Mouse (Mus musculus): ENCODE measurements around the gene Aurka. TPM values are rescaled to one million over a fixed set of nuclear protein-coding genes. Genes with fewer than 3 reads are reported as not detected.

Aurka gene
- polyA plus RNA-seq, 1 experiment from 2014 or later: 165 TPM

GRCm38 (mm10) chr2:172363176-172363575, 7.2 kb downstream of the Aurka start:
- Histone ChIP-seq H3K4me3 (ENCODE audit: low read depth, low read length) (no peak overlapping the region), H3K27me3 (ENCODE audit: insufficient read depth, low read length) (no peaks in the 10 kb centered on the region)

GRCm38 (mm10) chr2:172355833-172356232, 14.5 kb downstream of the Aurka start:
- H3K27ac ChIP-seq (ENCODE audit: low read depth): no peak overlapping the region
- 86% methylated on average over 5 of the region's 5 CpGs for WGBS
- no peak for TF ChIP-seq CTCF (IDR thresholded peaks at IDR 0.05; ENCODE audit: low read depth)

More at GRCm38 (mm10) chr2:172363176-172363575, 7.2 kb downstream of the Aurka start:
- no peak for ATAC-seq (ENCODE audit: insufficient read depth)
- H3K4me2 ChIP-seq: no peak overlapping the region
- no peak for DNase-seq
- no peaks in the 10 kb centered on the region for H3K4me1 ChIP-seq (ENCODE audit: insufficient read depth)
- no peak for TF ChIP-seq CTCF (IDR thresholded peaks at IDR 0.05; ENCODE audit: low read depth)
- no peak overlapping the region for H3K27ac ChIP-seq (ENCODE audit: low read depth)
- peaks cover 98% of the 10 kb centered on the region for H3K36me3 ChIP-seq (ENCODE audit: insufficient read depth)
- H3K9me3 ChIP-seq (ENCODE audit: low read depth, low read length): no peaks in the 10 kb centered on the region
- H3K9ac ChIP-seq: no peak overlapping the region
- 88% methylated on average over 7 of the region's 7 CpGs for WGBS

GRCm38 (mm10) chr2:172354761-172355160, 15.6 kb downstream of the Aurka start:
- Histone ChIP-seq H3K4me2 (no peak overlapping the region), H3K9ac (no peak overlapping the region), H3K27me3 (ENCODE audit: insufficient read depth, low read length) (no peaks in the 10 kb centered on the region), H3K27ac (ENCODE audit: low read depth) (no peak overlapping the region), H3K4me1 (ENCODE audit: insufficient read depth) (no peaks in the 10 kb centered on the region), H3K4me3 (ENCODE audit: low read depth, low read length) (no peak overlapping the region), H3K36me3 (ENCODE audit: insufficient read depth) (peaks cover 65% of the 10 kb centered on the region), H3K9me3 (ENCODE audit: low read depth, low read length) (no peaks in the 10 kb centered on the region)
- 81% methylated on average over 9 of the region's 9 CpGs for WGBS
- TF ChIP-seq CTCF (IDR thresholded peaks at IDR 0.05; ENCODE audit: low read depth): no peak
- DNase-seq (no peak), ATAC-seq (ENCODE audit: insufficient read depth) (no peak)

More at GRCm38 (mm10) chr2:172355833-172356232, 14.5 kb downstream of the Aurka start:
- Histone ChIP-seq H3K36me3 (ENCODE audit: insufficient read depth) (peaks cover 76% of the 10 kb centered on the region), H3K9ac (no peak overlapping the region), H3K4me1 (ENCODE audit: insufficient read depth) (no peaks in the 10 kb centered on the region), H3K9me3 (ENCODE audit: low read depth, low read length) (no peaks in the 10 kb centered on the region), H3K27me3 (ENCODE audit: insufficient read depth, low read length) (no peaks in the 10 kb centered on the region), H3K4me2 (no peak overlapping the region), H3K4me3 (ENCODE audit: low read depth, low read length) (no peak overlapping the region)
- no peak for DNase-seq
- no peak for ATAC-seq (ENCODE audit: insufficient read depth)

- H3K4me2 ChIP-seq: no peak overlapping the region
- no peaks in the 10 kb centered on the region for H3K27me3 ChIP-seq (ENCODE audit: insufficient read depth, low read length)
- no peak overlapping the region for H3K9ac ChIP-seq
- no peak for TF ChIP-seq CTCF (IDR thresholded peaks at IDR 0.05; ENCODE audit: low read depth)
- no peak overlapping the region for H3K27ac ChIP-seq (ENCODE audit: low read depth)
- peaks cover 49% of the 10 kb centered on the region for H3K36me3 ChIP-seq (ENCODE audit: insufficient read depth)
- ATAC-seq (ENCODE audit: insufficient read depth) (no peak), DNase-seq (no peak)
- no peaks in the 10 kb centered on the region for H3K9me3 ChIP-seq (ENCODE audit: low read depth, low read length)
- no peak overlapping the region for H3K4me3 ChIP-seq (ENCODE audit: low read depth, low read length)
- WGBS: 85% methylated on average over 9 of the region's 9 CpGs
- peaks cover 14% of the 10 kb centered on the region; the same call in 1 of the 2 replicates for H3K4me1 ChIP-seq (ENCODE audit: insufficient read depth)
Measured at GRCm38 (mm10) chr2:172353218-172353617, 17.1 kb downstream of the Aurka start.

- ATAC-seq (ENCODE audit: insufficient read depth): no peak
- H3K4me2 ChIP-seq: no peak overlapping the region
Measured at GRCm38 (mm10) chr2:172350773-172351172, 19.6 kb downstream of the Aurka start.

GRCm38 (mm10) chr2:172349776-172350175, 20.6 kb downstream of the Aurka start:
- H3K4me2 ChIP-seq: no peak overlapping the region
- H3K9me3 ChIP-seq (ENCODE audit: low read depth, low read length): no peaks in the 10 kb centered on the region
- no peaks in the 10 kb centered on the region for H3K27me3 ChIP-seq (ENCODE audit: insufficient read depth, low read length)
- H3K27ac ChIP-seq (ENCODE audit: low read depth): no peak overlapping the region
- peaks cover 19% of the 10 kb centered on the region for H3K4me1 ChIP-seq (ENCODE audit: insufficient read depth)
- WGBS: 76% methylated on average over 14 of the region's 14 CpGs
- DNase-seq (no peak), ATAC-seq (ENCODE audit: insufficient read depth) (no peak)
- no peak for TF ChIP-seq CTCF (IDR thresholded peaks at IDR 0.05; ENCODE audit: low read depth)
- H3K36me3 ChIP-seq (ENCODE audit: insufficient read depth): peaks cover 17% of the 10 kb centered on the region
- no peak overlapping the region for H3K9ac ChIP-seq
- H3K4me3 ChIP-seq (ENCODE audit: low read depth, low read length): no peak overlapping the region

More at GRCm38 (mm10) chr2:172350773-172351172, 19.6 kb downstream of the Aurka start:
- Histone ChIP-seq H3K27me3 (ENCODE audit: insufficient read depth, low read length) (no peaks in the 10 kb centered on the region), H3K4me1 (ENCODE audit: insufficient read depth) (peaks cover 19% of the 10 kb centered on the region; the same call in 1 of the 2 replicates), H3K9ac (no peak overlapping the region), H3K27ac (ENCODE audit: low read depth) (no peak overlapping the region), H3K9me3 (ENCODE audit: low read depth, low read length) (no peaks in the 10 kb centered on the region), H3K4me3 (ENCODE audit: low read depth, low read length) (no peak overlapping the region), H3K36me3 (ENCODE audit: insufficient read depth) (peaks cover 25% of the 10 kb centered on the region)
- no peak for DNase-seq
- 64% methylated on average over 8 of the region's 8 CpGs for WGBS
- TF ChIP-seq CTCF (IDR thresholded peaks at IDR 0.05; ENCODE audit: low read depth): no peak

- ATAC-seq (ENCODE audit: insufficient read depth) (peak; percentile 13), DNase-seq (peak; percentile 90)
- Histone ChIP-seq H3K9me3 (ENCODE audit: low read depth, low read length) (no peaks in the 10 kb centered on the region), H3K4me1 (ENCODE audit: insufficient read depth) (peaks cover 23% of the 10 kb centered on the region), H3K9ac (0 out of 2 replicates have a peak overlapping the region, but pooled peaks have one; percentile 28), H3K4me2 (peak overlapping the region; percentile 97), H3K27me3 (ENCODE audit: insufficient read depth, low read length) (no peaks in the 10 kb centered on the region), H3K4me3 (ENCODE audit: low read depth, low read length) (peak overlapping the region; percentile 74; the same call in 1 of the 2 replicates), H3K36me3 (ENCODE audit: insufficient read depth) (peaks cover 6% of the 10 kb centered on the region; the same call in 1 of the 2 replicates), H3K27ac (ENCODE audit: low read depth) (peak overlapping the region; percentile 87)
- no peak for TF ChIP-seq CTCF (IDR thresholded peaks at IDR 0.05; ENCODE audit: low read depth)
- 22% methylated on average over 3 of the region's 3 CpGs for WGBS
Measured at GRCm38 (mm10) chr2:172348297-172348950, 21.9 kb downstream of the Aurka start.

Data from lung, embryonic 14.5 days (tissue).